Comparison of ENCODE assay signal across 12 mouse cellular contexts in the genomic region with DNA sequence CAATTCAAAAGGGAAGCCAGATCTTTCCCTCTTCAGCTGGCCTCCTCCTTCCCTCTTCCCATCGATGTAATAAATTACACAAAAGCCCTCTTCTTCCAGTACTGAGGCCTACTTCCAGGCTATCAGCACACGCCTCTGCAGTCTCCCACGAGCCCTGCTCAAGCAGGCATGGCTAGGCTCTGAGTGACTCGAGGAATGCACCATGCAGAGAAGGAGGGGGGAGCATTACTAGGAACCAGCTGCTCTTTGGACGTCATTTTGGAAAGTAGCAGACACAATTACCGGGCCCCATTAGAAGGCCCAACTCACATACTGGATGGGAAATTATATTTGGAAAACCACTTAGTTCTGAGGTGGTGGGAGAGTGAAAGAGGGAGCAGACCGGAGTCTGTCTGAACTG.
DNase-seq lines count a peak whose midpoint lies in the region; ATAC-seq and TF ChIP-seq lines count a peak whose summit lies in the region.
"Had no signal": no experiment of that assay in that cellular context is flagged by ENCODE, and none has a peak within 500 bp of the region (broad histone marks: within the 10 kb centered on the region; RNA-seq: fewer than 3 reads in every experiment).

No protein-coding gene starts in this region.

- H3K27ac ChIP-seq in heart, embryonic 10.5 days: peak overlapping the region; percentile 53; the same call in 1 of the 2 replicates
- peak overlapping the region; percentile 47; the same call in 1 of the 2 replicates for H3K27ac ChIP-seq in kidney, embryonic 14.5 days (ENCODE audit: low read depth, low read length)
- no peak overlapping the region for H3K27ac ChIP-seq in embryonic facial prominence, embryonic 15.5 days (replicated peaks)
- H3K27ac ChIP-seq in intestine, postnatal 0 days (ENCODE audit: low read depth, low read length): no peak overlapping the region
- H3K27ac ChIP-seq: intestine, embryonic 15.5 days had no signal

- peak; percentile 87 for ATAC-seq in kidney, embryonic 14.5 days (ENCODE audit: low FRiP score, low TSS enrichment)
- ATAC-seq in Patski: no peak
- ATAC-seq in embryonic facial prominence, embryonic 15.5 days (ENCODE audit: insufficient number of reproducible peaks, low FRiP score, low TSS enrichment, low read depth): peak; percentile 43; the same call in 1 of the 2 replicates
- ATAC-seq in intestine, postnatal 0 days: no peak
- ATAC-seq: forebrain, embryonic 14.5 days; intestine, embryonic 15.5 days had no signal

- CTCF ChIA-PET in Patski (lab: Charles Lee): no interaction called here

- in situ Hi-C loops in Patski (cut with MboI; ENCODE audit: low pct_unique_long_range_greater_than_20kb): no loop called here

- H3K9me3 ChIP-seq in heart, embryonic 10.5 days: no peaks in the 10 kb centered on the region
- no peaks in the 10 kb centered on the region for H3K9me3 ChIP-seq in kidney, embryonic 14.5 days (ENCODE audit: control insufficient read depth, low read length)
- no peaks in the 10 kb centered on the region for H3K9me3 ChIP-seq in embryonic facial prominence, embryonic 15.5 days (replicated peaks)
- no peaks in the 10 kb centered on the region for H3K9me3 ChIP-seq in intestine, postnatal 0 days (ENCODE audit: control insufficient read depth)
- H3K9me3 ChIP-seq: intestine, embryonic 15.5 days had no signal

- TF ChIP-seq CTCF in Patski (IDR thresholded peaks at IDR 0.05): no peak
- TF ChIP-seq CTCF in intestine, postnatal 0 days (IDR thresholded peaks at IDR 0.05; ENCODE audit: low read depth): no peak

- 35% methylated on average over 7 of the region's 7 CpGs for WGBS in heart, embryonic 10.5 days
- 18% methylated on average over 7 of the region's 7 CpGs for WGBS in kidney, embryonic 14.5 days
- WGBS in embryonic facial prominence, embryonic 15.5 days: 37% methylated on average over 7 of the region's 7 CpGs
- WGBS in intestine, postnatal 0 days: 35% methylated on average over 7 of the region's 7 CpGs

- H3K4me2 ChIP-seq in kidney, embryonic 14.5 days (replicated peaks; ENCODE audit: low read depth, low read length): no peak overlapping the region
- no peak overlapping the region for H3K4me2 ChIP-seq in embryonic facial prominence, embryonic 15.5 days (replicated peaks)
- H3K4me2 ChIP-seq in intestine, postnatal 0 days (replicated peaks; ENCODE audit: low read depth): no peak overlapping the region
- H3K4me2 ChIP-seq: intestine, embryonic 15.5 days had no signal

- DNase-seq in heart, embryonic 10.5 days (ENCODE audit: low spot score): peak; percentile 82
- DNase-seq in heart, postnatal 25 days (ENCODE audit: low spot score): no peak
- no peak for DNase-seq in kidney, postnatal 25 days
- peak; percentile 25 for DNase-seq in Patski (ENCODE audit: low read depth, low spot score)
- no peak for DNase-seq in right cerebral cortex, postnatal 25 days
- DNase-seq: cerebellum, adult 9-10 months; gastrocnemius, postnatal 14 days had no signal

- H3K36me3 ChIP-seq in heart, embryonic 10.5 days: no peaks in the 10 kb centered on the region
- no peaks in the 10 kb centered on the region for H3K36me3 ChIP-seq in kidney, embryonic 14.5 days (ENCODE audit: control insufficient read depth, insufficient read depth, low read length)
- H3K36me3 ChIP-seq in embryonic facial prominence, embryonic 15.5 days: no peaks in the 10 kb centered on the region
- no peaks in the 10 kb centered on the region for H3K36me3 ChIP-seq in intestine, postnatal 0 days (ENCODE audit: control insufficient read depth, insufficient read depth)
- H3K36me3 ChIP-seq: intestine, embryonic 15.5 days had no signal

- POLR2A ChIA-PET in Patski (lab: Charles Lee): interaction anchor here (0.6 kb wide), 1 partner anchor 578 kb away, joined by 3 read pairs; no protein-coding TSS in a partner anchor

- H3K9ac ChIP-seq in kidney, embryonic 14.5 days (ENCODE audit: low read depth, low read length): no peak overlapping the region
- H3K9ac ChIP-seq in embryonic facial prominence, embryonic 15.5 days: no peak overlapping the region
- H3K9ac ChIP-seq in intestine, postnatal 0 days (ENCODE audit: low read depth, low read length): no peak overlapping the region
- H3K9ac ChIP-seq: intestine, embryonic 15.5 days had no signal

- intact Hi-C loops in heart, postnatal 25 days (cut with DNase I): no loop called here

- no peak overlapping the region for H3K4me3 ChIP-seq in heart, embryonic 10.5 days
- no peak overlapping the region for H3K4me3 ChIP-seq in kidney, embryonic 14.5 days (ENCODE audit: low read length)
- H3K4me3 ChIP-seq in embryonic facial prominence, embryonic 15.5 days (replicated peaks): no peak overlapping the region
- no peak overlapping the region for H3K4me3 ChIP-seq in intestine, postnatal 0 days (ENCODE audit: low read depth, low read length)
- H3K4me3 ChIP-seq: intestine, embryonic 15.5 days had no signal

- no peaks in the 10 kb centered on the region for H3K27me3 ChIP-seq in heart, embryonic 10.5 days (ENCODE audit: insufficient read depth, poor library complexity, severe bottlenecking)
- no peaks in the 10 kb centered on the region for H3K27me3 ChIP-seq in kidney, embryonic 14.5 days (ENCODE audit: control insufficient read depth, insufficient read depth, low read length)
- H3K27me3 ChIP-seq in Patski: no peaks in the 10 kb centered on the region
- H3K27me3 ChIP-seq in embryonic facial prominence, embryonic 15.5 days: no peaks in the 10 kb centered on the region
- H3K27me3 ChIP-seq in intestine, postnatal 0 days (replicated peaks; ENCODE audit: control insufficient read depth, insufficient read depth, low read length): no peaks in the 10 kb centered on the region
- H3K27me3 ChIP-seq: intestine, embryonic 15.5 days had no signal

- peaks cover 32% of the 10 kb centered on the region for H3K4me1 ChIP-seq in heart, embryonic 10.5 days
- H3K4me1 ChIP-seq in kidney, embryonic 14.5 days (ENCODE audit: control insufficient read depth, insufficient read depth, low read length): peaks cover 15% of the 10 kb centered on the region
- H3K4me1 ChIP-seq in embryonic facial prominence, embryonic 15.5 days: peaks cover 4% of the 10 kb centered on the region; the same call in 1 of the 2 replicates
- no peaks in the 10 kb centered on the region for H3K4me1 ChIP-seq in intestine, postnatal 0 days (replicated peaks; ENCODE audit: control insufficient read depth, insufficient read depth, low read length)

Comparison
In these comparisons a context has a peak if more than half of its experiments do, and no peak if none do; other contexts are left out.
1. DNase-seq: peak in heart, embryonic 10.5 days (single experiment) and Patski (single experiment); none in heart, postnatal 25 days (single experiment), kidney, postnatal 25 days (0 of 2) and right cerebral cortex, postnatal 25 days (single experiment).
2. H3K27ac ChIP-seq: peak in heart, embryonic 10.5 days (single experiment) and kidney, embryonic 14.5 days (single experiment); none in embryonic facial prominence, embryonic 15.5 days (single experiment) and intestine, postnatal 0 days (single experiment).
3. ATAC-seq: peak in kidney, embryonic 14.5 days (single experiment) and embryonic facial prominence, embryonic 15.5 days (single experiment); none in Patski (single experiment) and intestine, postnatal 0 days (single experiment).